In the genomic region with DNA sequence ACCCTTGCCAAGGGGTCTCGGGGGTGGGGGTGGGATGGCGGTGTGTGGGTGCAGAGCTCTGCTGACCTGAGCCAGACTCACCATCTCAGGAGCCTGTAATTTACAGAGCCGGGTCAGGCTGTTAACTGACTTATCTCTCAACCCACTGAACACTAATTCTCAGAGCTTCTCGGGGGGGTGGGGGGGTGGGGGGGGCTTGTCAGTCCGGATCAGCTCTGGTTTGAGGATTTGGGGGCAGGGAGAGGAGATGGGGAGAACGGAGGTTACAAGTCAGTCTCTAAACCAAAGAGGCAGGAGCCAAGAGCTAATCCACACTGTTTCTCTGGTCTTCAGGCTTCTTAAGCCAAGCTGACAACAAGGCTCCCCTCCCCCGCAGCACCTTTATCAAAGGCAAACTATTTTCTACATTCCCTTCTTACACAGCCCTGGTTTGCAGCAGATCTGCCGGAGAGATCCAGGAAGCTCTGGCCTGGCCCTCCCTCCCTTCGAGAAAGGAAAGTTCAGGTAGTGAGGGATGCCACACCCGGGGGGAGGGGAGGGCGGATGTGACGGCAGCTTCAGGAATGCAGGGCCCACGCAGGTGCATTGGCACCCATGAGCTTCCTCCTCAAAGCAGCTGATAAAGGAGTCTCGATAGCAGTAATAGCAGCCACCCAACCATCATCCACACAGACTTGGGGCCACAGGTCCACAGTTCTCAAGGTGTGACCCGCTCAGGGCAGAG, we compare ENCODE assay signal across 11 mouse cellular contexts. TPM values are rescaled to one million over a fixed set of nuclear protein-coding genes. Genes with fewer than 3 reads are reported as not detected.
DNase-seq lines count a peak whose midpoint lies in the region; ATAC-seq lines count a peak whose summit lies in the region.
"Had no signal": no experiment of that assay in that cellular context is flagged by ENCODE, and none has a peak within 500 bp of the region (broad histone marks: within the 10 kb centered on the region; RNA-seq: fewer than 3 reads in every experiment).

No protein-coding gene starts in this region.

- no peak overlapping the region for H3K4me3 ChIP-seq in heart, embryonic 12.5 days
- 0 out of 2 replicates have a peak overlapping the region, but pooled peaks have one; percentile 16 for H3K4me3 ChIP-seq in intestine, embryonic 15.5 days (replicated peaks)
- 0 out of 2 replicates have a peak overlapping the region, but pooled peaks have one; percentile 4 for H3K4me3 ChIP-seq in stomach, embryonic 16.5 days (replicated peaks; ENCODE audit: low read length)
- no peak overlapping the region for H3K4me3 ChIP-seq in hindbrain, embryonic 10.5 days
- H3K4me3 ChIP-seq in midbrain, embryonic 15.5 days: no peak overlapping the region
- H3K4me3 ChIP-seq: left cerebral cortex, adult 2 months; megakaryocyte, embryonic 14.5 days had no signal

- 30% methylated on average over 15 of the region's 15 CpGs for WGBS in heart, embryonic 12.5 days
- 25% methylated on average over 15 of the region's 15 CpGs for WGBS in intestine, embryonic 15.5 days
- WGBS in stomach, embryonic 16.5 days: 20% methylated on average over 15 of the region's 15 CpGs
- 56% methylated on average over 15 of the region's 15 CpGs for WGBS in hindbrain, embryonic 10.5 days
- WGBS in midbrain, embryonic 15.5 days: 46% methylated on average over 15 of the region's 15 CpGs

- DNase-seq in heart, postnatal 10 days: no peak
- peak; percentile 90 to 93 for DNase-seq in lung, adult 18-20 months
- DNase-seq in adrenal gland, adult 8-10 months: no peak
- no peak for DNase-seq in hindbrain, embryonic 10.5 days (ENCODE audit: low spot score)
- DNase-seq: spleen, adult 18-20 months had no signal

- intact Hi-C loops in heart, postnatal 10 days (cut with DNase I): no loop called here

- H3K27ac ChIP-seq in heart, embryonic 12.5 days (ENCODE audit: poor library complexity, severe bottlenecking): peak overlapping the region; percentile 13; the same call in 1 of the 2 replicates
- H3K27ac ChIP-seq in intestine, embryonic 15.5 days: peak overlapping the region; percentile 77
- peak overlapping the region; percentile 89 for H3K27ac ChIP-seq in stomach, embryonic 16.5 days (ENCODE audit: low read length)
- H3K27ac ChIP-seq in hindbrain, embryonic 10.5 days: no peak overlapping the region
- H3K27ac ChIP-seq in midbrain, embryonic 15.5 days: no peak overlapping the region
- H3K27ac ChIP-seq: left cerebral cortex, adult 2 months had no signal

- H3K9me3 ChIP-seq in heart, embryonic 12.5 days (replicated peaks): no peaks in the 10 kb centered on the region
- no peaks in the 10 kb centered on the region for H3K9me3 ChIP-seq in intestine, embryonic 15.5 days
- H3K9me3 ChIP-seq in stomach, embryonic 16.5 days (replicated peaks; ENCODE audit: control insufficient read depth, low read length): no peaks in the 10 kb centered on the region
- no peaks in the 10 kb centered on the region for H3K9me3 ChIP-seq in hindbrain, embryonic 10.5 days
- no peaks in the 10 kb centered on the region for H3K9me3 ChIP-seq in midbrain, embryonic 15.5 days
- H3K9me3 ChIP-seq: megakaryocyte, embryonic 14.5 days had no signal

- ATAC-seq in heart, embryonic 12.5 days (ENCODE audit: insufficient number of reproducible peaks, low FRiP score): no peak
- peak; percentile 54 for ATAC-seq in intestine, embryonic 15.5 days
- ATAC-seq in stomach, embryonic 16.5 days (ENCODE audit: insufficient read depth, low FRiP score): peak; percentile 34
- ATAC-seq in midbrain, embryonic 15.5 days (replicated peaks): no peak

- no peaks in the 10 kb centered on the region for H3K36me3 ChIP-seq in heart, embryonic 12.5 days
- no peaks in the 10 kb centered on the region for H3K36me3 ChIP-seq in intestine, embryonic 15.5 days
- no peaks in the 10 kb centered on the region for H3K36me3 ChIP-seq in stomach, embryonic 16.5 days (ENCODE audit: control insufficient read depth, insufficient read depth, low read length)
- no peaks in the 10 kb centered on the region for H3K36me3 ChIP-seq in hindbrain, embryonic 10.5 days
- no peaks in the 10 kb centered on the region for H3K36me3 ChIP-seq in midbrain, embryonic 15.5 days (replicated peaks)

- H3K4me1 ChIP-seq in heart, embryonic 12.5 days (replicated peaks): peaks cover 38% of the 10 kb centered on the region
- peaks cover 21% of the 10 kb centered on the region for H3K4me1 ChIP-seq in intestine, embryonic 15.5 days (replicated peaks)
- peaks cover 12% of the 10 kb centered on the region; the same call in 1 of the 2 replicates for H3K4me1 ChIP-seq in stomach, embryonic 16.5 days (ENCODE audit: control insufficient read depth, insufficient read depth, low read length)
- H3K4me1 ChIP-seq in hindbrain, embryonic 10.5 days (replicated peaks): peaks cover 31% of the 10 kb centered on the region
- H3K4me1 ChIP-seq in midbrain, embryonic 15.5 days: peaks cover 23% of the 10 kb centered on the region

- H3K9ac ChIP-seq in heart, embryonic 12.5 days: peak overlapping the region; percentile 24; the same call in 1 of the 2 replicates
- H3K9ac ChIP-seq in intestine, embryonic 15.5 days: no peak overlapping the region
- peak overlapping the region; percentile 44; the same call in 1 of the 2 replicates for H3K9ac ChIP-seq in stomach, embryonic 16.5 days (ENCODE audit: low read length)
- no peak overlapping the region for H3K9ac ChIP-seq in midbrain, embryonic 15.5 days

- peaks cover 10% of the 10 kb centered on the region for H3K27me3 ChIP-seq in heart, embryonic 12.5 days (replicated peaks)
- no peaks in the 10 kb centered on the region; the same call in 1 of the 2 replicates for H3K27me3 ChIP-seq in intestine, embryonic 15.5 days (replicated peaks)
- no peaks in the 10 kb centered on the region for H3K27me3 ChIP-seq in stomach, embryonic 16.5 days (ENCODE audit: control insufficient read depth, insufficient read depth, low read length)
- H3K27me3 ChIP-seq in hindbrain, embryonic 10.5 days (ENCODE audit: insufficient read depth, poor library complexity, severe bottlenecking): peaks cover 38% of the 10 kb centered on the region
- H3K27me3 ChIP-seq in midbrain, embryonic 15.5 days (replicated peaks): 0 out of 2 replicates have a peak, but pooled peaks cover 3% of the 10 kb centered on the region

- H3K4me2 ChIP-seq in heart, embryonic 12.5 days: no peak overlapping the region
- peak overlapping the region; percentile 34 for H3K4me2 ChIP-seq in intestine, embryonic 15.5 days (replicated peaks)
- H3K4me2 ChIP-seq in stomach, embryonic 16.5 days (ENCODE audit: low read depth, low read length): peak overlapping the region; percentile 30
- H3K4me2 ChIP-seq in midbrain, embryonic 15.5 days: no peak overlapping the region

RNA-seq across cellular contexts. Expression of gene Pard6b, which starts 2.5 kb away (rescaled TPM):
- polyA plus RNA-seq in heart, embryonic 12.5 days (2016; fragmentation: Nextera tagmentation; extraction: Ambion mirVana): 13.0 and 13.2 TPM in 2 replicates
- 1 to 10 TPM; 3.4 to 4.9 TPM for total RNA-seq in heart, postnatal 10 days (2021)
- 16.9 and 17.4 TPM in 2 replicates for polyA plus RNA-seq in intestine, embryonic 15.5 days (2015; fragmentation: Nextera tagmentation; extraction: Ambion mirVana)
- 8.3 TPM in 2 replicates for polyA plus RNA-seq in stomach, embryonic 16.5 days (2015; fragmentation: Nextera tagmentation; extraction: Ambion mirVana)
- total RNA-seq in adrenal gland, adult 8-10 months (2022): 1 to 10 TPM; 1.9 to 2.8 (median 2.3) TPM
- polyA plus RNA-seq in hindbrain, embryonic 10.5 days (2016; fragmentation: Nextera tagmentation; extraction: Ambion mirVana): 6.2 and 8.1 TPM in 2 replicates
- polyA plus RNA-seq in midbrain, embryonic 15.5 days (2015; fragmentation: Nextera tagmentation; extraction: Ambion mirVana): 7.5 TPM in 2 replicates

Comparison
In these comparisons a context has a peak if more than half of its experiments do, and no peak if none do; other contexts are left out.
1. ATAC-seq: peak in intestine, embryonic 15.5 days (single experiment) and stomach, embryonic 16.5 days (single experiment); none in heart, embryonic 12.5 days (single experiment) and midbrain, embryonic 15.5 days (single experiment).
2. H3K27ac ChIP-seq: peak in heart, embryonic 12.5 days (single experiment), intestine, embryonic 15.5 days (single experiment) and stomach, embryonic 16.5 days (single experiment); none in hindbrain, embryonic 10.5 days (single experiment) and midbrain, embryonic 15.5 days (single experiment).
3. H3K4me2 ChIP-seq: peak in intestine, embryonic 15.5 days (single experiment) and stomach, embryonic 16.5 days (single experiment); none in heart, embryonic 12.5 days (single experiment) and midbrain, embryonic 15.5 days (single experiment).
4. H3K4me3 ChIP-seq: peak in intestine, embryonic 15.5 days (single experiment) and stomach, embryonic 16.5 days (single experiment); none in heart, embryonic 12.5 days (single experiment), hindbrain, embryonic 10.5 days (single experiment) and midbrain, embryonic 15.5 days (single experiment).
5. H3K9ac ChIP-seq: peak in heart, embryonic 12.5 days (single experiment) and stomach, embryonic 16.5 days (single experiment); none in intestine, embryonic 15.5 days (single experiment) and midbrain, embryonic 15.5 days (single experiment).
6. DNase-seq: peak in lung, adult 18-20 months (2 of 2); none in heart, postnatal 10 days (0 of 2), adrenal gland, adult 8-10 months (single experiment) and hindbrain, embryonic 10.5 days (single experiment).